Mouse (Mus musculus): Measurements from ENCODE around the gene Ptgfrn. TPM values are rescaled to one million over a fixed set of nuclear protein-coding genes. Genes with fewer than 3 reads are reported as not detected.

Ptgfrn gene
- polyA plus RNA-seq, 1 experiment from 2014 or later: 3.0 TPM

Other genes starting within 250 kb of the Ptgfrn start
- 6.4 and 8.6 TPM in 2 replicates for gene Trim45, start 188.1 kb downstream of the Ptgfrn start, polyA plus RNA-seq (2016; fragmentation: Nextera tagmentation; extraction: Ambion mirVana)
- gene Ttf2, start 140.6 kb downstream of the Ptgfrn start, polyA plus RNA-seq (2016; fragmentation: Nextera tagmentation; extraction: Ambion mirVana): 14.9 and 15.4 TPM in 2 replicates
- 0.05 and 0.06 TPM in 2 replicates for gene Cd101, start 80.7 kb downstream of the Ptgfrn start, polyA plus RNA-seq (2016; fragmentation: Nextera tagmentation; extraction: Ambion mirVana)
- not detected in 2 replicates for gene Cd2, start 177.7 kb upstream of the Ptgfrn start, polyA plus RNA-seq (2016; fragmentation: Nextera tagmentation; extraction: Ambion mirVana)